ENCODE assay signal across 1 mouse cellular context in the genomic region with DNA sequence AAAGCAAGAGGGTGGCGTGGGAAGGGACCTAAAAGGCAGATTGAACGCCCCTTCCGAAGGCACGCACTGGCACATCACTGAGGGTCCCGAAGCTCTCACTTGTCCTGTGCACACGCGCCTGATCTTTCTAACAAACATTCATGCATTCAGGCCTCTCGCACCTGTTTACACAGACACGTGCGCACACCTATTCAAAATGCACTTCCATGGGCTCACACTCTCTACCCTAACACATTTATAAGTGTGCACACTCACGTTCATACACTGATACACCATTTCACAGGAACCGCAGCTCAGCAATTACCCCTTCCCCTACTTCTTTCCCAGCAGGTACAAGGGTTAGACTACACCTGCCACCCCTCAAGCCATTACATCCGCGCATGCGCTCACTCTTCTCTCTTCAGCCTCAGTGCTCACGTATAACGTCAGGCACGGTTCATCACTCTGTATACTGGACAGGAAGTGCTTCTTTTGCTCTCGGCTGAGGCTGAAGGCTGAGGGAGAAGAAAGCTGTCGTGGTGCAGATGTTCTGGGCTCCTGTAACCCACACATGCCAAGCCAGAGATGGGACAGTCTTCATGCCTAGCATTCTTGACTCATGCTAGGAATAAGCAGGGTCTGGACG.
TF ChIP-seq lines count a peak whose summit lies in the region.

No protein-coding gene starts in this region.

TF ChIP-seq in MEL, 35 proteins besides CTCF, POLR2A, EP300 and RAD21:
- no peak for TF ChIP-seq ZKSCAN1 (IDR thresholded peaks at IDR 0.05; ENCODE audit: low read depth, low read length)
- no peak for TF ChIP-seq ZC3H11A (IDR thresholded peaks at IDR 0.05; ENCODE audit: low read depth, low read length)
- TF ChIP-seq MYC (IDR thresholded peaks at IDR 0.05; ENCODE audit: low read depth, low read length) = no peak
- TF ChIP-seq CHD1 (IDR thresholded peaks at IDR 0.05; ENCODE audit: low read depth, low read length) = no peak
- TF ChIP-seq SIN3A (IDR thresholded peaks at IDR 0.05; ENCODE audit: low read length) = no peak
- no peak for TF ChIP-seq NRF1 (IDR thresholded peaks at IDR 0.05; ENCODE audit: insufficient read depth, low read depth, low read length, poor library complexity, severe bottlenecking)
- TF ChIP-seq TCF12 (IDR thresholded peaks at IDR 0.05; ENCODE audit: low read depth, low read length) = no peak
- TF ChIP-seq MAX (IDR thresholded peaks at IDR 0.05; ENCODE audit: low read length) = no peak
- no peak for TF ChIP-seq BHLHE40 (IDR thresholded peaks at IDR 0.05; ENCODE audit: borderline replicate concordance, low read depth, low read length)
- no peak for TF ChIP-seq UBTF (IDR thresholded peaks at IDR 0.05; ENCODE audit: borderline replicate concordance, insufficient read depth, low read depth, low read length)
- no peak for TF ChIP-seq GABPA (IDR thresholded peaks at IDR 0.05; ENCODE audit: low read depth, low read length)
- no peak for TF ChIP-seq USF2 (IDR thresholded peaks at IDR 0.05; ENCODE audit: borderline replicate concordance in 1 of 2, insufficient read depth in 1 of 2, low read depth in 1 of 2, low read length in 2 of 2)
- TF ChIP-seq ETS1 (IDR thresholded peaks at IDR 0.05; ENCODE audit: low read depth, low read length) = no peak
